Mouse (Mus musculus): ENCODE data around the gene Vmn1r48.
"Not testable (repeated sequence)": the region's sequence is repeated elsewhere in the genome, so short reads cannot be mapped to it uniquely, and the experiment has no call there.

Gene Vmn1r48

DNA sequence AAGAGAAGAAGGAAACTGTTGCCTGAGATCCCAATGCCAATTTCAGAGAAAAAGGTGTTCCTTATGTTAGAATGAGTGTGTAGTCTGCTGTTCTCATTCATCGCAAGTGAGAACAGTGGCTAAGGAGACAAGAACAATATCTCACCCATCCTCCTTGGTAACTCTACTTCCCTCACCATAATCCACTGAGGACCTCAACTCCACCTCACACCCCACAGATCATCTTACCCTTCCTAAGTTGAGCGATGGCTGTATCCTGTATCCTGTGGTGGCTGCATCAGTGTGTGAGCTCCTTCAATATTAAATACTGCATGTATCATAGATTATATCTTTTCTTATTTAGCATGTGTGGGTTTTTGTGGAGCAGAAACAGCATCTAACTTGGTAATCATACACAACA, at the start of gene Vmn1r48:
Gene Vmn1r48 (minus strand): TSS at position 101 of the 400 bp plus-strand sequence.
- not testable (repeated sequence) for DNase-seq (ENCODE audit: extremely low spot score, low read depth, low spot score)

DNA sequence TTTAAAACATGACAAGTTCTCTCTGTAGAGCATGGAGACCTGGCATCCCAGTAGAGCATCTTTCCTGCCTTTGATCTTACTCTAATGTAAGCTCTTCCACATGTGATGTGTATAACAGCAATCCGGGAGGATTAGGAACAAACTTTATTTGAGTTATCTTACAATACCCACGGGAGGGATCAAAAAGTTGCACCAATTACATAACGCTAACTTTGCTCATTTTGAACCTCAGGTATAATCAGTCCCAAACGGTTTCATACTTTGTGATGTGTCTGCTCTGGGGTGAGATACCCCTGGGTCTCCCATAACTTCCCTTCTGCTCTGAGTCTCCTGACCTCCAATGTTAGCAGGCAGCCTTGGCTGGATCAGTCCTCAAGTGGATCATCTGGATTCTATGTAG, 41.8 kb upstream of the Vmn1r48 start, which contains the start of gene Vmn1r49:
Gene Vmn1r49 (minus strand): TSS at position 101 of the 400 bp plus-strand sequence.
- DNase-seq (ENCODE audit: extremely low spot score, low read depth, low spot score), result no peak

DNA sequence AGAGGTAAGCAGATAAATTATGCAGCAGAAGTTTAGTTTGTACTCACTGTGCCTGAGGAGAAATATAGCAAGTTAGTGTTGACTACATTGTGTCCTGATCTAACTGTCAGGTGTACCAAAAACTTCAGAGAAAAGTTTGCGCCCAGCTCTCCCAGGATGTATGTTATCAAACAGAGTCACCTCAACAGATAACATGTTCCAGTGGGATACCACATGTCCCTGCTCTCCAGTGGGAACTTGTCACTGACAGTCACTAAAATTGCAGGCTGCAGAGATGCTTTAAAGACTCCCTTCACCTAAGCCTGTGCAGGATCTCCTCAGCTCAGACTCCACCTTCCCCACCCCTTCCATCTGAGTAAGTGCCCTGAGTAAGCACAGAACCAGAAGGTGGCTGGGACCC, 20.8 kb downstream of the Vmn1r48 start, which contains the start of gene Vmn1r47:
Gene Vmn1r47 (plus strand): TSS at position 301 of the 400 bp plus-strand sequence.
- not testable (repeated sequence) for DNase-seq (ENCODE audit: extremely low spot score, low read depth, low spot score)

DNA sequence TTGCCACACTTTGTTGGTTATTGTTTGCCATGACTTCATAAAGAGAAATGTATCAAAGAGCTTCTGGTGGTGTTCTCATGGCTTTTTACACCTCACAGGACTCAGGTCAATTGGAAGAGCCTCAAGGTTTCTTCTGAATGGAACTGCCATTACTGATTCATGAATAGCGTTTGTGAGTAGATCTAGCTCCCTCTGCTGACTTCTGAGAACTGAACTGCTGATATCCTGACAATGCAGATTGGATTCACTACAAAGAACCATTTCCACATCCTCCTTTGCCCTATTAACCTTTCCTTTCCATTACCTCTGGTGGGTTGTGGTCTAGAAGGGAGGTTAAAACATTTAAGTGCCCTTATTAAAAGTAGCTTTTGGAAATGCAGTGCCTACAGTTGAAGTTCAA, 50.7 kb downstream of the Vmn1r48 start:
- DNase-seq (ENCODE audit: extremely low spot score, low read depth, low spot score), result no peak
